Comparison of ENCODE assay signal across 15 mouse cellular contexts in the genomic region with DNA sequence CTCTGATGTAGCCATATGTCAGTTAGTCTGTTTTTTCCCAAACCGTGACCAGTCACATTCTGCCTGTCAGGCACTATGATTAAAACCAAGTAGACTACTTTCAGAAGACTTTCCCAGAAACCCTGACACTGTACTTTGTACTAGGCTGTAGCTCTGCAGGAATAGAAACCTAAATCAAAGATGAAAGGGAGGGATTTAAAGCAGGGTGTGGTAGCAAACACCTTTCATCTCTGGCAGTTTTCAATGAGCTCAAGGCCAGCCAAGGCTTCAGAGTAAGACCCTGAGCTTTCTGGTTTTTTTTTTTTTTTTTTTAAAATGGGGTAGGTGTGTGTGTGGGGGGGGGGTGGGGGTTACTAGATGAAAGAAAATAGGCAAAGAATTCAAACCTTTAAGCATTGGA.
"Had no signal": no experiment of that assay in that cellular context is flagged by ENCODE, and none has a peak within 500 bp of the region (broad histone marks: within the 10 kb centered on the region; RNA-seq: fewer than 3 reads in every experiment).

No protein-coding gene starts in this region.

- H3K9ac ChIP-seq: kidney, embryonic 15.5 days; limb, embryonic 13.5 days; liver, embryonic 14.5 days; midbrain, embryonic 15.5 days; neural tube, embryonic 12.5 days had no signal

- H3K9me3 ChIP-seq: kidney, embryonic 15.5 days; limb, embryonic 13.5 days; midbrain, embryonic 15.5 days; neural tube, embryonic 12.5 days had no signal

- H3K4me1 ChIP-seq: kidney, embryonic 15.5 days; limb, embryonic 13.5 days; midbrain, embryonic 15.5 days; neural tube, embryonic 12.5 days had no signal

- H3K36me3 ChIP-seq: kidney, embryonic 15.5 days; limb, embryonic 13.5 days; midbrain, embryonic 15.5 days; neural tube, embryonic 12.5 days had no signal

- H3K27ac ChIP-seq: kidney, embryonic 15.5 days; limb, embryonic 13.5 days; liver, embryonic 14.5 days; midbrain, embryonic 15.5 days; neural tube, embryonic 12.5 days had no signal

- H3K4me3 ChIP-seq: kidney, embryonic 15.5 days; limb, embryonic 13.5 days; midbrain, embryonic 15.5 days; neural tube, embryonic 12.5 days had no signal

- H3K4me2 ChIP-seq: kidney, embryonic 15.5 days; limb, embryonic 13.5 days; midbrain, embryonic 11.5 days; midbrain, embryonic 15.5 days; neural tube, embryonic 12.5 days had no signal

- DNase-seq: kidney, adult 2 months; kidney, postnatal 14 days; left cerebral cortex, postnatal 4 days; lung, adult 2 months; lung, postnatal 10 days; lung, postnatal 4 days; right cerebral cortex, postnatal 4 days; thymus, adult 2 months; thymus, postnatal 36 days had no signal

- ATAC-seq: midbrain, embryonic 15.5 days had no signal

- H3K27me3 ChIP-seq: kidney, embryonic 15.5 days; limb, embryonic 13.5 days; midbrain, embryonic 15.5 days; neural tube, embryonic 12.5 days had no signal
